Mouse (Mus musculus): ENCODE data around the gene Adi1.

GRCm38 (mm10) chr12:28694776-28695175 is 19.7 kb downstream of the Adi1 start:
- TF ChIP-seq CTCF (IDR thresholded peaks at IDR 0.05; ENCODE audit: low read depth, low read length) (no peak), TAL1 (conservative IDR thresholded peaks at IDR 0.05; ENCODE audit: low read depth, low read length) (no peak), POLR2AphosphoS5 (IDR thresholded peaks at IDR 0.05; ENCODE audit: insufficient replicate concordance, low read depth, low read length) (no peak), GATA1 (IDR thresholded peaks at IDR 0.05; ENCODE audit: borderline replicate concordance, low read length) (no peak), GATA2 (IDR thresholded peaks at IDR 0.05; ENCODE audit: borderline replicate concordance, low read depth, low read length) (no peak)
